Mouse (Mus musculus) embryo, embryonic 9.5 days (tissue): ENCODE results near the gene Sorbs1.
A peak's percentile ranks its signal among the peaks of the same experiment; 100 is the strongest.

Experiments used
- DNase-seq: peaks from one replicate; pipeline ENCODE4 v3.0.0-alpha.2; 2017; ENCODE audit errors: extremely low spot score

Sorbs1 gene

GRCm38 (mm10) chr19:40372679-40373078 lies 140.9 kb downstream of the Sorbs1 start:
- DNase-seq: no peak

- DNase-seq: no peak
Observed at GRCm38 (mm10) chr19:40371866-40372265, 141.7 kb downstream of the Sorbs1 start.

- no peak for DNase-seq
Observed at GRCm38 (mm10) chr19:40369852-40370811, 143.4 kb downstream of the Sorbs1 start.

GRCm38 (mm10) chr19:40368517-40368916 lies 145.1 kb downstream of the Sorbs1 start:
- DNase-seq: no peak

- DNase-seq: peak; percentile 54
Observed at GRCm38 (mm10) chr19:40366163-40366941, 147.2 kb downstream of the Sorbs1 start.

- no peak for DNase-seq
Observed at GRCm38 (mm10) chr19:40365137-40365536, 148.4 kb downstream of the Sorbs1 start.

GRCm38 (mm10) chr19:40363447-40363846 lies 150.1 kb downstream of the Sorbs1 start:
- DNase-seq: no peak

- DNase-seq: no peak
Observed at GRCm38 (mm10) chr19:40362203-40362865, 151.2 kb downstream of the Sorbs1 start.

- DNase-seq: no peak
Observed at GRCm38 (mm10) chr19:40359712-40360394, 153.7 kb downstream of the Sorbs1 start.

GRCm38 (mm10) chr19:40356536-40357522 lies 156.8 kb downstream of the Sorbs1 start:
- no peak for DNase-seq

- DNase-seq: no peak
Observed at GRCm38 (mm10) chr19:40355075-40355474, 158.5 kb downstream of the Sorbs1 start.

- DNase-seq: no peak
Observed at GRCm38 (mm10) chr19:40352006-40352405, 161.6 kb downstream of the Sorbs1 start.

- no peak for DNase-seq
Observed at GRCm38 (mm10) chr19:40350835-40351234, 162.7 kb downstream of the Sorbs1 start.

GRCm38 (mm10) chr19:40349713-40350671 lies 163.6 kb downstream of the Sorbs1 start:
- DNase-seq: no peak

- DNase-seq: no peak
Observed at GRCm38 (mm10) chr19:40349281-40349680, 164.3 kb downstream of the Sorbs1 start.

GRCm38 (mm10) chr19:40348652-40349051 lies 164.9 kb downstream of the Sorbs1 start:
- no peak for DNase-seq

GRCm38 (mm10) chr19:40348175-40348574 lies 165.4 kb downstream of the Sorbs1 start:
- no peak for DNase-seq

- DNase-seq: no peak
Observed at GRCm38 (mm10) chr19:40346908-40347307, 166.7 kb downstream of the Sorbs1 start.

GRCm38 (mm10) chr19:40346232-40346844 lies 167.2 kb downstream of the Sorbs1 start:
- DNase-seq: no peak
